Mouse (Mus musculus) spleen, adult 2 months (tissue): ENCODE measurements around the gene Cgrrf1.

Experiments used
- CTCF ChIP-seq: fragments of 200-500 bp; IDR thresholded peaks from 2 replicates; pipeline ENCODE4 v1.5.1; 2011; ENCODE audit warnings: mild to moderate bottlenecking, inconsistent platforms; ENCODE audit not compliant: insufficient read depth, insufficient read length, insufficient replicate concordance; ENCODE audit errors: extremely low read depth
- POLR2A ChIP-seq: fragments of 200-500 bp; IDR thresholded peaks from 2 replicates; pipeline ENCODE4 v1.6.1; 2011; ENCODE audit warnings: low read depth, low read length, inconsistent platforms

DNA sequence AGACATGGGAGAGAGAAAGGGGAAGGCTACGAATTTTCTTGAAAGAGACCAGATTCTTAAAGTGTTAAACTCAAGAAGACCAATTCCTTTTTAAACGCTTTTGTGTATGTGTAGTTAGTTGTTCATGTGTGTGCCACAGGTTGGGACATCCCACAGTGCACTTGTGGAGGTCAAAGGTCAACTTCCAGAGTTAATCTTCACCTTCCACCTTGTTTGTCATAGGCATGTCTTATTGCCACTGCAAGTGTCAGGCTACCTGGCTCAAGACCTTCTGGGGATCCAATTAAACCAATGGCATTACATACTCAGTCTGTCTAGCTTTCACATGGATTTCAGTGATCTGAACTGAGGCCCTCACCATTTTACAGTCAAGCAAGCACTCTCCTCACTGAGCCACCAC lies 7.9 kb upstream of the Cgrrf1 start:
- TF ChIP-seq CTCF = no peak
- no peak for TF ChIP-seq POLR2A
